Mouse (Mus musculus): Measurements from ENCODE around the gene Unc13d.

GRCm38 (mm10) chr11:116058868-116059690 lies 18.7 kb downstream of the Unc13d start:
- TF ChIP-seq POLR2A (IDR thresholded peaks at IDR 0.05; ENCODE audit: extremely low read depth, insufficient read depth, low read length) (no peak), CTCF (IDR thresholded peaks at IDR 0.05; ENCODE audit: extremely low read depth, insufficient read depth, low read length) (no peak)

All from cortical plate, adult 2 months (tissue).